Mouse (Mus musculus) mesoderm, embryonic 11.5 days (tissue): ENCODE measurements at regions not wholly inside any gene's neighbourhood (a gene's known extent, or its start where the extent isn't known, plus 50 kb on each side); places are given as distances from the start of the nearest gene placed in this dataset.

Experiments used
- DNase-seq: peaks from one replicate; pipeline ENCODE4 v3.0.0-alpha.2; 2012; ENCODE audit warnings: low read depth, low spot score

- no peak for DNase-seq
Measured at GRCm38 (mm10) chr3:121618561-121618960, 52.0 kb upstream of the 4930432M17Rik start.

GRCm38 (mm10) chr3:121618161-121618560 is 52.4 kb upstream of the 4930432M17Rik start:
- no peak for DNase-seq

GRCm38 (mm10) chr3:121617351-121617750 is 53.2 kb upstream of the 4930432M17Rik start:
- DNase-seq, result no peak

- DNase-seq, result no peak
Measured at GRCm38 (mm10) chr3:121616075-121616474, 54.5 kb upstream of the 4930432M17Rik start.

GRCm38 (mm10) chr3:121614741-121615140 is 55.8 kb upstream of the 4930432M17Rik start:
- DNase-seq, result no peak

- DNase-seq, result no peak
Measured at GRCm38 (mm10) chr3:121613224-121613623, 57.3 kb upstream of the 4930432M17Rik start.

GRCm38 (mm10) chr3:121609845-121610244 is 60.7 kb upstream of the 4930432M17Rik start:
- DNase-seq, result no peak

- peak; percentile 65 for DNase-seq
Measured at GRCm38 (mm10) chr3:121609090-121609489, 61.5 kb upstream of the 4930432M17Rik start.

GRCm38 (mm10) chr3:121604737-121605136 is 65.8 kb upstream of the 4930432M17Rik start:
- no peak for DNase-seq

GRCm38 (mm10) chr3:121604081-121604480 is 66.5 kb upstream of the 4930432M17Rik start:
- no peak for DNase-seq

- DNase-seq, result no peak
Measured at GRCm38 (mm10) chr3:121602826-121603370, 67.7 kb upstream of the 4930432M17Rik start.

- DNase-seq, result no peak
Measured at GRCm38 (mm10) chr3:121602082-121602561, 68.4 kb upstream of the 4930432M17Rik start.

GRCm38 (mm10) chr3:121600841-121601240 is 68.6 kb upstream of the Slc44a3 start:
- no peak for DNase-seq

GRCm38 (mm10) chr3:121600388-121600787 is 68.2 kb upstream of the Slc44a3 start:
- no peak for DNase-seq

GRCm38 (mm10) chr3:121597988-121598387 is 65.8 kb upstream of the Slc44a3 start:
- no peak for DNase-seq

GRCm38 (mm10) chr3:121597203-121597602 is 65.0 kb upstream of the Slc44a3 start:
- no peak for DNase-seq

- DNase-seq, result no peak
Measured at GRCm38 (mm10) chr3:121594580-121594979, 62.4 kb upstream of the Slc44a3 start.

- DNase-seq, result no peak
Measured at GRCm38 (mm10) chr3:121593598-121594117, 61.5 kb upstream of the Slc44a3 start.

- no peak for DNase-seq
Measured at GRCm38 (mm10) chr3:121593143-121593542, 60.9 kb upstream of the Slc44a3 start.

GRCm38 (mm10) chr3:121589494-121589885 is 57.3 kb upstream of the Slc44a3 start:
- DNase-seq, result no peak

GRCm38 (mm10) chr3:121588737-121589493 is 56.7 kb upstream of the Slc44a3 start:
- DNase-seq, result peak; percentile 89

GRCm38 (mm10) chr3:121585306-121585705 is 53.1 kb upstream of the Slc44a3 start:
- DNase-seq, result no peak

- no peak for DNase-seq
Measured at GRCm38 (mm10) chr3:121584736-121585151, 52.5 kb upstream of the Slc44a3 start.
